Mouse (Mus musculus): ENCODE results near the gene Npr2. TPM values are rescaled to one million over a fixed set of nuclear protein-coding genes. Genes with fewer than 3 reads are reported as not detected.

Gene Npr2
- polyA plus RNA-seq, 1 experiment from 2014 or later: 13.2 TPM

DNA sequence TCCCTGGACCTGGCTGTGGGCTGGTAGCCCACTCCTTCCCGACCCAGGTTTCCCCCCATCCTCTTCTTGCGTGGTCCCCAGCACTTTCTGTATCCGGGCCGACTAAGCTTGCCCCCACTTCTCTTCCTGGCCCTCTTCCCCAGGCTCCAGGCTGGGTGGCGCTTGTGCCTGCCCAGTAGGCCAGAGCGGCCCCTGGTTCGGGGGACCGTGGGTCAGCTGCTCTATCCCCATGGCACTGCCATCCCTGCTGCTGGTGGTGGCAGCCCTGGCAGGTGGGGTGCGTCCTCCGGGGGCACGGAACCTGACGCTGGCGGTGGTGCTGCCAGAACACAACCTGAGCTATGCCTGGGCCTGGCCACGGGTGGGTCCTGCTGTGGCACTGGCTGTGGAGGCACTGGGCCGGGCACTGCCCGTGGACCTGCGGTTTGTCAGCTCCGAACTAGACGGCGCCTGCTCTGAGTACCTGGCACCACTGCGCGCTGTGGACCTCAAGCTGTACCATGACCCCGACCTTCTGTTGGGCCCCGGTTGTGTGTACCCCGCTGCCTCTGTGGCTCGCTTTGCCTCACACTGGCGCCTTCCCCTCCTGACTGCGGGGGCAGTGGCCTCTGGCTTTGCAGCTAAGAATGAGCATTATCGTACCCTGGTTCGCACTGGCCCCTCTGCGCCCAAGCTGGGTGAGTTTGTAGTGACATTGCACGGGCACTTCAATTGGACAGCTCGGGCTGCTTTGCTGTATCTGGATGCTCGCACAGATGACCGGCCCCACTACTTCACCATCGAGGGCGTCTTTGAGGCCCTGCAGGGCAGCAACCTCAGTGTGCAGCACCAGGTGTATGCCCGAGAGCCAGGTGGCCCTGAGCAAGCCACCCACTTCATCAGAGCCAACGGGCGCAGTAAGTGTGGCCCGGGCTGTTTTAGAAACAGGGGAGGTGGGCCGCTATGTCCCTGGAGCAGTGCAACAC is 503 bp downstream of the Npr2 start:
- peaks cover 49% of the 10 kb centered on the region for H3K4me1 ChIP-seq (replicated peaks)
- no peaks in the 10 kb centered on the region for H3K9me3 ChIP-seq
- H3K27me3 ChIP-seq: no peaks in the 10 kb centered on the region
- no peaks in the 10 kb centered on the region for H3K36me3 ChIP-seq
- 45% methylated on average over 42 of the region's 42 CpGs for WGBS
- H3K4me2 ChIP-seq: peak overlapping the region; percentile 98
- H3K27ac ChIP-seq (replicated peaks): peak overlapping the region; percentile 84
- peak overlapping the region; percentile 92 for H3K9ac ChIP-seq
- H3K4me3 ChIP-seq: peak overlapping the region; percentile 70
- 0 out of 2 replicates have a peak, but pooled peaks have one; percentile 17 for ATAC-seq (ENCODE audit: low FRiP score, low read depth)

DNA sequence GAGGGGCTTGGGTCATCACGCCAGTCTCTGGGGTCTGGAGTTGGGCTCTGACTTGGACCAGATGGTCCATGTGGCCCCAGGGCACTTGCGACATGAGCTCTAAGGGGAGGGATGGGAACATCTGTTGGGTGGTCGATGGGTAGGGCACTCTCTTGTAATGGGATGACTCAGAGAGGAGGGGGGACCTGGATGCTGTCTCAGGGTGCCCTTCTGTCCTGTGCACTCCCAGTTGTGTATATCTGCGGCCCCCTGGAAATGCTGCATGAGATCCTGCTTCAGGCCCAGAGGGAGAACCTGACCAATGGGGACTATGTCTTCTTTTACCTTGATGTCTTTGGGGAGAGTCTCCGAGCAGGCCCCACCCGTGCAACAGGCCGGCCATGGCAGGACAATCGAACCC is 1.6 kb downstream of the Npr2 start:
- H3K4me1 ChIP-seq (replicated peaks): peaks cover 49% of the 10 kb centered on the region
- no peaks in the 10 kb centered on the region for H3K27me3 ChIP-seq
- 72% methylated on average over 8 of the region's 8 CpGs for WGBS
- H3K9ac ChIP-seq: no peak overlapping the region
- no peak for ATAC-seq (ENCODE audit: low FRiP score, low read depth)
- H3K4me3 ChIP-seq: no peak overlapping the region
- H3K4me2 ChIP-seq: peak overlapping the region; percentile 98; the same call in 1 of the 2 replicates
- H3K9me3 ChIP-seq: no peaks in the 10 kb centered on the region
- H3K27ac ChIP-seq (replicated peaks): no peak overlapping the region
- H3K36me3 ChIP-seq: no peaks in the 10 kb centered on the region

GRCm38 (mm10) chr4:43633736-43634135 is 2.0 kb downstream of the Npr2 start:
- Histone ChIP-seq H3K9ac (no peak overlapping the region), H3K4me2 (peak overlapping the region; percentile 98), H3K27me3 (no peaks in the 10 kb centered on the region), H3K4me3 (no peak overlapping the region), H3K27ac (replicated peaks) (no peak overlapping the region), H3K4me1 (replicated peaks) (peaks cover 49% of the 10 kb centered on the region), H3K9me3 (no peaks in the 10 kb centered on the region), H3K36me3 (no peaks in the 10 kb centered on the region)
- no peak for ATAC-seq (ENCODE audit: low FRiP score, low read depth)
- 95% methylated on average over 2 of the region's 2 CpGs for WGBS

GRCm38 (mm10) chr4:43634621-43635374 is 3.1 kb downstream of the Npr2 start:
- Histone ChIP-seq H3K4me3 (no peak overlapping the region), H3K4me1 (replicated peaks) (peaks cover 43% of the 10 kb centered on the region), H3K27me3 (no peaks in the 10 kb centered on the region), H3K36me3 (no peaks in the 10 kb centered on the region), H3K4me2 (no peak overlapping the region), H3K27ac (replicated peaks) (no peak overlapping the region), H3K9ac (no peak overlapping the region), H3K9me3 (no peaks in the 10 kb centered on the region)
- ATAC-seq (ENCODE audit: low FRiP score, low read depth): no peak
- WGBS: 90% methylated on average over 7 of the region's 7 CpGs

- H3K27me3 ChIP-seq: no peaks in the 10 kb centered on the region
- no peak overlapping the region for H3K27ac ChIP-seq (replicated peaks)
- peaks cover 24% of the 10 kb centered on the region for H3K4me1 ChIP-seq (replicated peaks)
- no peaks in the 10 kb centered on the region for H3K9me3 ChIP-seq
- WGBS: 76% methylated on average over 6 of the region's 6 CpGs
- H3K9ac ChIP-seq: no peak overlapping the region
- no peak for ATAC-seq (ENCODE audit: low FRiP score, low read depth)
- H3K4me3 ChIP-seq: no peak overlapping the region
- no peak overlapping the region for H3K4me2 ChIP-seq
- no peaks in the 10 kb centered on the region for H3K36me3 ChIP-seq
These were observed 5.0 kb downstream of the Npr2 start for GRCm38 (mm10) chr4:43636751-43637150.

GRCm38 (mm10) chr4:43640076-43640475 is 8.3 kb downstream of the Npr2 start:
- Histone ChIP-seq H3K4me2 (no peak overlapping the region), H3K9ac (no peak overlapping the region), H3K4me1 (replicated peaks) (no peaks in the 10 kb centered on the region), H3K4me3 (no peak overlapping the region), H3K27me3 (no peaks in the 10 kb centered on the region), H3K36me3 (no peaks in the 10 kb centered on the region), H3K27ac (replicated peaks) (no peak overlapping the region), H3K9me3 (no peaks in the 10 kb centered on the region)
- no peak for ATAC-seq (ENCODE audit: low FRiP score, low read depth)
- WGBS: 74% methylated on average over 9 of the region's 9 CpGs

DNA sequence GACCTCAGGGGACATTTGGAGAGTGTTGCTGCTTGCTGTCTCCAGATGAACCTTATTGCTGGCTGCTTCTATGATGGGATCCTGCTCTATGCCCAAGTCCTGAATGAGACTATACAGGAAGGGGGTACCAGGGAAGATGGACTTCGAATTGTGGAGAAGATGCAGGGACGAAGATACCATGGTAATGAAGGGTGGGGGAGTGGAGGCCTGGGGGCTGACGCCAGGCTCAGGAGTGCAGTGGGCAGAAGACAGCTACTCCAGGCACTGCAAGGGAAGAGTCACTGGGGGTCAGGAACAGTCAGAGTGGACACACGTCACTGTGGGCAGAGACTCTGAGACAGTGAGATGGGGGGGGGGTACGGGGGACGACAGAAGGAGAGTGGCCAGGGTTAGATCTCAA is 8.8 kb downstream of the Npr2 start:
- Histone ChIP-seq H3K27me3 (no peaks in the 10 kb centered on the region), H3K9me3 (no peaks in the 10 kb centered on the region), H3K4me3 (no peak overlapping the region), H3K27ac (replicated peaks) (no peak overlapping the region), H3K4me1 (replicated peaks) (no peaks in the 10 kb centered on the region), H3K4me2 (no peak overlapping the region), H3K36me3 (no peaks in the 10 kb centered on the region), H3K9ac (no peak overlapping the region)
- WGBS: 85% methylated on average over 6 of the region's 6 CpGs
- ATAC-seq (ENCODE audit: low FRiP score, low read depth): no peak

DNA sequence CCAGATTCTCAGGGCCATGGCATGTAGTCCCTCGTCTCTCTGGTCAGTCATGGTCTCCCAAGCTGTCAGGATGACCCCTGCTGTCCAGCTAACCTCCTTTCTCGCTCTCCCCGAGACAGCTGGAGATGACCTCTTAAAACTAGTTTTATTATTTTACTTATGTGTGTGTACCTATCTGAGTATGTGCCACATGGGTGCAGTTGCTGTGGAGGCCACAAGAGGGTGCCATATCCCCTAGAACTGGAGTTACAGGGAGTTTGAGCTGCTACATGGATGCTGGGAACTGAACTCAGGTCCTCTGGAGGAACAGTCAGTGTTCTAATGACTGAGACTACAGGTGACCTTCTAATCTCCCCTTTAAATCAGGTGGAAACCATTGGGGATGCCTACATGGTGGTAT is 18.0 kb downstream of the Npr2 start:
- WGBS: over 99% methylated on average over 3 of the region's 3 CpGs
- no peak overlapping the region for H3K4me2 ChIP-seq
- no peak for ATAC-seq (ENCODE audit: low FRiP score, low read depth)
- H3K27me3 ChIP-seq: no peaks in the 10 kb centered on the region
- H3K36me3 ChIP-seq: peaks cover 15% of the 10 kb centered on the region; the same call in 1 of the 2 replicates
- H3K9me3 ChIP-seq: 0 out of 2 replicates have a peak, but pooled peaks cover 3% of the 10 kb centered on the region
- H3K4me1 ChIP-seq (replicated peaks): peaks cover 11% of the 10 kb centered on the region
- H3K27ac ChIP-seq (replicated peaks): no peak overlapping the region
- H3K4me3 ChIP-seq: no peak overlapping the region
- no peak overlapping the region for H3K9ac ChIP-seq

DNA sequence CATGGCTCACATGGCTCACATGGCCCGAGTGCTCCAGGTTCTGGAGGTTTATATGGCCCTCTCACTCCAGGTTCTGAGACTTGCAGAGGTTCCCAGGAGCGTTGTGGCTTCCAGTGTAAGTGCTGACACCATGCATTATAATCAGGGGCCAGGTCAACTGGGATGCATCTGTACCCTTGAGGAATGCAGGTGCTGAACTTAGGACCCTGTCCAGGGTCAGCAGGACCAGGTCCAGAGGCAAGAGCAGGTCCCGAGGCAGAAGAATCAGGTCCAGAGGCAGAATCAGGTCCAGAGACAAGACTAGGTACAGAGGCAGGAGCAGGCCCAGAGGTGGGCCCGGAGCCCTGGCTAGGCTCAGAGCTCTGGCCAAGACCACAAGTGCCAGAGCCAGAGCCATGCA is 21.0 kb downstream of the Npr2 start:
- H3K9me3 ChIP-seq: 0 out of 2 replicates have a peak, but pooled peaks cover 3% of the 10 kb centered on the region
- H3K4me2 ChIP-seq: peak overlapping the region; percentile 47
- H3K9ac ChIP-seq: no peak overlapping the region
- H3K4me3 ChIP-seq: 0 out of 2 replicates have a peak overlapping the region, but pooled peaks have one; percentile 32
- H3K27me3 ChIP-seq: no peaks in the 10 kb centered on the region
- 90% methylated on average over 4 of the region's 4 CpGs for WGBS
- H3K4me1 ChIP-seq (replicated peaks): peaks cover 23% of the 10 kb centered on the region
- no peak for ATAC-seq (ENCODE audit: low FRiP score, low read depth)
- no peak overlapping the region for H3K27ac ChIP-seq (replicated peaks)
- H3K36me3 ChIP-seq: peaks cover 11% of the 10 kb centered on the region; the same call in 1 of the 2 replicates

DNA sequence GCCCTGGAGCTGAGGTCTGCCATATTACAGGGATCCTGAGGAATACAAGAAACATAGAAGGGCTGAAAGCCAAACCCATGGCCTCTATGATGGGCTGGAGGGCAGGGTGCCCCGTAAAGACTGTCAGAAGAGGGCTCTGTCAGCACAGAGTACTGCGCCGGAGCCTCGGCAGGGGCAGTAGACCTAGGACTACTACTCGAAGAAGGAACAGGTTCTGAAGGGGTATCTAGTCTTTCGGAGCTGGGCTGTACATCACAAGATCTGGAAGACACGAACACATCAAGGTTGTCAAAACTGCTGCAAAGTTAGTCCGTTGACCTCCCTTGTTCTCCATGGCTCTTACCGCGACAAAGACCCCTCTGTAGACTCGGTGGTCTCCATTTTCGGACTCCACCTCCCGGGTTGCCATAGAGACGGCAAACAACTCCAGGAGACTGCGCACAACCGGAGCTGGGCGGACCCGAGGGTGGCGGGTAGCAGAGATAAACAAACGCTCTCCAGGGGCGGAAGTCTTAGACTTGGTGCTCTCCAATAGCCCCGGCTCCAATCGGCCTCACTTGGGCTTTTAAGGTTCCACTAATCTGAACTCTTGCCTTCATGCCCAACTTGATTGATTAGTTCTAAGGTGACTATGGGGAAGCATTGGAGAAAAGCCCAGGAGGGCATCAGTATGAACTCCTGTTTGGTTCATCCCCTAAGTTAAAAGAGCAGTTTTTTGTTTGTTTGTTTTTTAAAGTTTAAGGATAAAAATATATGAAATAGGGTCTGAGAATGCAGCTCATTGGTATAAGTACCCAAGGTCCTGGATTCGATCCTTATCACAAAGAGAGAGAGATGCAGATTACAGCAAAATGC is 21.7 kb downstream of the Npr2 start, which contains the start of gene Spag8:
Spag8 (minus strand) TSS at position 434 of the 855 bp plus-strand sequence.
- no peak within 1 kb of the TSS for H3K27ac ChIP-seq (replicated peaks)
- H3K27me3 ChIP-seq: no peaks in the 10 kb centered on the region
- H3K9ac ChIP-seq: 0 out of 2 replicates have a peak within 1 kb of the TSS, but pooled peaks have one; percentile 20
- ATAC-seq (ENCODE audit: low FRiP score, low read depth): 0 out of 2 replicates have a peak, but pooled peaks have one; percentile 17
- H3K4me3 ChIP-seq: peak within 1 kb of the TSS; percentile 32
- H3K4me1 ChIP-seq (replicated peaks): peaks cover 23% of the 10 kb centered on the region
- H3K4me2 ChIP-seq: peak within 1 kb of the TSS; percentile 47
- 0 out of 2 replicates have a peak, but pooled peaks cover 3% of the 10 kb centered on the region for H3K9me3 ChIP-seq
- peaks cover 11% of the 10 kb centered on the region; the same call in 1 of the 2 replicates for H3K36me3 ChIP-seq
- 13% methylated on average over 24 of the region's 24 CpGs for WGBS
